Comparison of ENCODE assay signal across 33 mouse cellular contexts in the genomic region with DNA sequence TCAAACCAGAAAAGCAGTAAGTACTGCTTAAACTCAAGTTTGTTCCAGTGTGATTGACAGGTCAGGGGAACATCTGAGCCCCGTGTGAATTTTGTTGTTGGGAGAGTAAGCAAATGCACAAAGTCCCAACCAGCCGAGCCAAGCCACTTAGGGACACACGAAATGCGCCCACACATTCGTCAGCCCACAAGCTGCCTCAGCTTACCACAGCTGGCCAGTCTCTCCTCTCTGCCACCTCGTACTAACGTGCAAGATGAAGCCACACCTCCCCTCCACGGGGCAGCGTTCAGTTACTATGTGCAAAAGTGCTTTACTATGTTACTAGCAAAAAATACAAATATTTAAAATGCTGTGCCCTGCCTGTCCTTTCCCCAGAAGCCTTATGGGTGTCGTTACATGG.
"Had no signal": no experiment of that assay in that cellular context is flagged by ENCODE, and none has a peak within 500 bp of the region (broad histone marks: within the 10 kb centered on the region; RNA-seq: fewer than 3 reads in every experiment).

No protein-coding gene starts in this region.

- H3K27ac ChIP-seq: heart, embryonic 13.5 days; heart, embryonic 15.5 days; hindbrain, embryonic 10.5 days; hindbrain, embryonic 12.5 days; hindbrain, embryonic 13.5 days; hindbrain, embryonic 14.5 days; hindbrain, embryonic 15.5 days; hindbrain, postnatal 0 days; intestine, embryonic 15.5 days; kidney, embryonic 15.5 days; kidney, postnatal 0 days; layer of hippocampus, adult 2 months; left cerebral cortex, adult 2 months had no signal

- H3K4me2 ChIP-seq: heart, embryonic 11.5 days; heart, embryonic 13.5 days; heart, embryonic 15.5 days; hindbrain, embryonic 12.5 days; hindbrain, embryonic 13.5 days; hindbrain, embryonic 14.5 days; hindbrain, embryonic 15.5 days; intestine, embryonic 15.5 days; kidney, embryonic 15.5 days had no signal

- DNase-seq: heart, postnatal 10 days; heart, postnatal 14 days; heart, postnatal 36 days; heart, postnatal 4 days; kidney, adult 11 months; kidney, adult 18-20 months; kidney, adult 2 months; kidney, adult 8-10 months; kidney, adult 9 months; kidney, postnatal 10 days; kidney, postnatal 14 days; kidney, postnatal 36 days; kidney, postnatal 4 days; layer of hippocampus, adult 9-11 months; layer of hippocampus, postnatal 36 days had no signal

- H3K9me3 ChIP-seq: heart, embryonic 13.5 days; heart, embryonic 15.5 days; hindbrain, embryonic 10.5 days; hindbrain, embryonic 12.5 days; hindbrain, embryonic 13.5 days; hindbrain, embryonic 15.5 days; intestine, embryonic 15.5 days; kidney, embryonic 15.5 days had no signal

- H3K27me3 ChIP-seq: heart, embryonic 13.5 days; heart, embryonic 15.5 days; hindbrain, embryonic 12.5 days; hindbrain, embryonic 13.5 days; hindbrain, embryonic 15.5 days; intestine, embryonic 15.5 days; kidney, embryonic 15.5 days had no signal

- H3K4me3 ChIP-seq: heart, embryonic 13.5 days; heart, embryonic 15.5 days; hindbrain, embryonic 10.5 days; hindbrain, embryonic 12.5 days; hindbrain, embryonic 13.5 days; hindbrain, embryonic 15.5 days; intestine, embryonic 15.5 days; kidney, embryonic 15.5 days; layer of hippocampus, adult 2 months; left cerebral cortex, adult 2 months had no signal

- ATAC-seq: hindbrain, embryonic 16.5 days; hindbrain, postnatal 0 days; inflammation-experienced regulatory T-cells, adult 6 months; intestine, embryonic 15.5 days; intestine, embryonic 16.5 days; intestine, postnatal 0 days had no signal

- H3K4me1 ChIP-seq: heart, embryonic 15.5 days; hindbrain, embryonic 10.5 days; hindbrain, embryonic 12.5 days; intestine, embryonic 15.5 days; kidney, embryonic 15.5 days had no signal

- H3K9ac ChIP-seq: heart, embryonic 13.5 days; heart, embryonic 15.5 days; hindbrain, embryonic 12.5 days; hindbrain, embryonic 13.5 days; hindbrain, embryonic 14.5 days; hindbrain, embryonic 15.5 days; intestine, embryonic 15.5 days; kidney, embryonic 15.5 days had no signal

- H3K36me3 ChIP-seq: heart, embryonic 13.5 days; heart, embryonic 15.5 days; hindbrain, embryonic 10.5 days; hindbrain, embryonic 12.5 days; hindbrain, embryonic 13.5 days; hindbrain, embryonic 15.5 days; intestine, embryonic 15.5 days; kidney, embryonic 15.5 days had no signal
